Mouse (Mus musculus) limb, embryonic 11.5 days (tissue): ENCODE measurements around the gene Rps29. TPM values are rescaled to one million over a fixed set of nuclear protein-coding genes. Genes with fewer than 3 reads are reported as not detected.
"Not testable (repeated sequence)": the region's sequence is repeated elsewhere in the genome, so short reads cannot be mapped to it uniquely, and the experiment has no call there.

ENCODE experiments used
- ATAC-seq: fragments of 200-750 bp; cut with Nextera tagmentation; 2 replicates; pipeline ENCODE4 v1.8.0; 2017; ENCODE audit warnings: low read depth; ENCODE audit not compliant: insufficient number of reproducible peaks, low FRiP score, low TSS enrichment
- DNase-seq: peaks from one replicate; pipeline ENCODE4 v3.0.0-alpha.2; 2015; ENCODE audit warnings: low spot score
- H3K27ac ChIP-seq: fragments of 300-500 bp; sonication (generic); replicated peaks from 2 replicates; pipeline ENCODE4 v1.5.1; 2014; ENCODE audit warnings: low read depth, mild to moderate bottlenecking, low read length
- H3K27me3 ChIP-seq: fragments of 300-500 bp; sonication (generic); 2 replicates; pipeline ENCODE4 v1.6.1; 2014; ENCODE audit warnings: mild to moderate bottlenecking, low read length, mixed read lengths; ENCODE audit not compliant: control insufficient read depth, insufficient read depth
- H3K36me3 ChIP-seq: fragments of 300-500 bp; sonication (generic); 2 replicates; pipeline ENCODE4 v1.6.1; 2014; ENCODE audit warnings: mild to moderate bottlenecking, low read length, moderate library complexity, mixed read lengths; ENCODE audit not compliant: control insufficient read depth, insufficient read depth
- H3K4me1 ChIP-seq: fragments of 300-500 bp; sonication (generic); 2 replicates; pipeline ENCODE4 v1.6.1; 2014; ENCODE audit warnings: low read length, mixed read lengths; ENCODE audit not compliant: control insufficient read depth, insufficient read depth
- H3K4me2 ChIP-seq: fragments of 300-500 bp; sonication (generic); 2 replicates; pipeline ENCODE4 v1.6.1; 2014; ENCODE audit warnings: low read depth, mild to moderate bottlenecking, moderate library complexity; ENCODE audit not compliant: severe bottlenecking
- H3K4me3 ChIP-seq: fragments of 300-500 bp; sonication (generic); 2 replicates; pipeline ENCODE4 v1.5.1; 2014; ENCODE audit warnings: low read depth, low read length
- H3K9ac ChIP-seq: fragments of 300-500 bp; sonication (generic); 2 replicates; pipeline ENCODE4 v1.6.1; 2014; ENCODE audit warnings: mild to moderate bottlenecking, low read length
- H3K9me3 ChIP-seq: fragments of 300-500 bp; sonication (generic); 2 replicates; pipeline ENCODE4 v1.6.1; 2016; ENCODE audit warnings: low read length; ENCODE audit not compliant: control insufficient read depth
- WGBS: fragments of 180-500 bp; shearing (Covaris S2); extraction: QIAGEN DNeasy Blood & Tissue Kit; methylation state at CpG from one replicate; pipeline ENCODE4 v1.1.7; 2014; 5-methylcytosine and 5-hydroxymethylcytosine counted together
- polyA plus RNA-seq: library from polyadenylated mRNA; unstranded; fragments of >200 nt; fragmentation: Nextera tagmentation; extraction: Ambion mirVana; gene quantifications from 2 replicates; pipeline ENCODE4 v1.2.1, GENCODE M21; 2014

The Rps29 gene
- polyA plus RNA-seq, result 1,587 and 1,677 TPM in 2 replicates

DNA sequence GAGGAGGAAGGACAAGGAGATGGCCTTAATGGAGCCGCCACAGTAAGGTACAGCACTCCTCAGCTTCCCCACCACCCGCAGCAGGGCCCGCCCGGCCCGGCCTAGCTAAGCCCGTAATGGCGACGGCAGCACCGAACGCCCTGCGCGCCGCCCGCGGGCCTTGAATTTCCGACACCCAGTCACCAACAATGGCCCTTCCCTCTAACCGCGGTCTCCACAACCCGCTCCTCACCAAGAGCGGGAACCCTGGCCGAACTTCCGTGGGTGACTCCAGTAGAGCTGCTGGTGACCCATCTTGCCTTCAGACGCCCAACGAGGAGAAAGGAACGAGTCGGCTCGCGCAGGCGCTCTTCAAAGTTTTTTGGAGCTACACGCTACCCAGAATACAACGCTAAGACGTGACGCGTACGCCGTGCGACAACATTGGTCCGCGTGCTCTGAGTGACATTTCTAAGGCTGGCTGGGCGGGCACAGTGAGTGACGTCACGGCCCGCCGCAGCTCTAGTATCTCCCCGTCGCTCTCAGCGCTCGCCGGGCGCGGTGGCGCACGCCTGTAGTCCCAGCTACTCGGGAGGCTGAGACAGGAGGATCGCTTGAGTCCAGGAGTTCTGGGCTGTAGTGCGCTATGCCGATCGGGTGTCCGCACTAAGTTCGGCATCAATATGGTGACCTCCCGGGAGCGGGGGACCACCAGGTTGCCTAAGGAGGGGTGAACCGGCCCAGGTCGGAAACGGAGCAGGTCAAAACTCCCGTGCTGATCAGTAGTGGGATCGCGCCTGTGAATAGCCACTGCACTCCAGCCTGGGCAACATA lies at the start of gene Rps29:
Rps29 (minus strand) TSS at position 422 of the 813 bp plus-strand sequence.
- H3K4me2 ChIP-seq, result peak within 1 kb of the TSS; percentile 68
- H3K4me3 ChIP-seq, result peak within 1 kb of the TSS; percentile 77
- DNase-seq (peak; percentile 99), ATAC-seq (peak; percentile 99)
- WGBS, result under 1% methylated on average over 57 of the region's 68 CpGs
- not testable (repeated sequence) for H3K4me1 ChIP-seq, H3K27me3 ChIP-seq, H3K9me3 ChIP-seq, H3K36me3 ChIP-seq
- H3K27ac ChIP-seq, result peak within 1 kb of the TSS; percentile 90
- peak within 1 kb of the TSS; percentile 93 for H3K9ac ChIP-seq

DNA sequence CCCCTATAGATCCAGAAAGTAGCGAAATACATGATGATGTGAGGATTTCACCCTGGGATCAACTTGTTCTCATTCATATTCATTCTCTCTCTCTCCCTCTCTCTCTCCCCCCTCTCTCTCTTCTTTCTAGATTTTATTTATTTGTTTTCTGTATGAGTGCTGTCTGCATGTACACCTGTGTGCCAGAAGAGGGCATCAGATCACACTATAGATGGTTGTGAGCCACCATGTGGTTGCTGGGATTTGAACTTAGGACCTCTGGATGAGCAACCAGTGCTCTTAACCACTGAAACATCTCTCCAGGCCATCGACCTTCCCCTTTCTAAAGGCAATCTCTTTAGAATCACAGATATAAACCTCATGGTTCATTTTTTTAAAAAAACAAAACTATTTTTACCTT lies 49.5 kb upstream of the Rps29 start:
- no peak overlapping the region for H3K27ac ChIP-seq
- WGBS, result 84% methylated on average over 2 of the region's 2 CpGs
- no peaks in the 10 kb centered on the region for H3K27me3 ChIP-seq
- H3K9me3 ChIP-seq, result no peaks in the 10 kb centered on the region
- H3K36me3 ChIP-seq, result peaks cover 15% of the 10 kb centered on the region
- no peaks in the 10 kb centered on the region for H3K4me1 ChIP-seq
- no peak for ATAC-seq
- H3K4me3 ChIP-seq, result no peak overlapping the region
- H3K4me2 ChIP-seq, result no peak overlapping the region
- H3K9ac ChIP-seq, result no peak overlapping the region
- no peak for DNase-seq

DNA sequence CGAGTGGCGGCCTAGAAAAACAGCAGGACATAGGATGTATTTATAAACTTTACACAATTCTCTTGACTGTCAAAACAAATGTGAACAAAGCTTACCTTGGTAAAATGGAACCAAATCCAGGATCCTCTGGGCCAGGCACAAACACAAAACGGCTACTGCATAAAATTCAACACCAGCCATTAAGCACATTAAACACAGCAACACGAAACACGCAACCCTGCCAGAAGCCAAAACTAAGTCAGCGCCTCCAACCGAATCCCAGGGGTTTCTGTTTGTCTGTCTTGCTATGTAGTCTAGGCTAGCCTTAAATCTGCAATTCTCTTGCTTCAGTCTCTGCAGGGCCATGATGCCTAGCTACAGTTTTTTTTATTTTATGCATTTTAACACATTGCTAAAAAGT lies 48.9 kb upstream of the Rps29 start:
- H3K4me2 ChIP-seq, result no peak overlapping the region
- H3K4me1 ChIP-seq, result no peaks in the 10 kb centered on the region
- no peak for ATAC-seq
- no peak for DNase-seq
- no peaks in the 10 kb centered on the region for H3K9me3 ChIP-seq
- no peak overlapping the region for H3K9ac ChIP-seq
- no peaks in the 10 kb centered on the region for H3K27me3 ChIP-seq
- H3K36me3 ChIP-seq, result peaks cover 15% of the 10 kb centered on the region
- 94% methylated on average over 7 of the region's 7 CpGs for WGBS
- no peak overlapping the region for H3K4me3 ChIP-seq
- no peak overlapping the region for H3K27ac ChIP-seq

DNA sequence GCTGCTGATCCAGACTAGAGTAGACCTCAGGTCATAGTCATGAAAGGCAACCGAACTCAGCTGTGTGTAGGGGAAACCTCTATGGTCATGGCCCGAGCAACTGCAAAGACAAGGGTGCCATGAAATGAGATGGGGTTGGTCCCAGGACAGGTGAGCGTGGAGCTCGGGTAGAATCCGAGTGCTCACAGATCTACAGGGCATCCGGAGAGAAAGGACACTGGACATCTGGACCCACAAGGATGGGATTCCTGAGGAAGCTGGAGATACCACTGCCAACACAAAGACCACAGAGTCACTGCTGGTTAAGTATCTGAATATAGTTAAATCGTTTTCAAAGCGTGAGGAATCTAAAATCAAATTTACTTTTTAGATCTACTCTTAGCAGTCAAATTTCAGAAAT lies 48.4 kb upstream of the Rps29 start:
- Histone ChIP-seq H3K36me3 (peaks cover 14% of the 10 kb centered on the region), H3K27me3 (no peaks in the 10 kb centered on the region), H3K9ac (no peak overlapping the region), H3K27ac (no peak overlapping the region), H3K9me3 (no peaks in the 10 kb centered on the region), H3K4me3 (no peak overlapping the region), H3K4me1 (no peaks in the 10 kb centered on the region), H3K4me2 (no peak overlapping the region)
- 92% methylated on average over 8 of the region's 8 CpGs for WGBS
- DNase-seq, result no peak
- ATAC-seq, result no peak

DNA sequence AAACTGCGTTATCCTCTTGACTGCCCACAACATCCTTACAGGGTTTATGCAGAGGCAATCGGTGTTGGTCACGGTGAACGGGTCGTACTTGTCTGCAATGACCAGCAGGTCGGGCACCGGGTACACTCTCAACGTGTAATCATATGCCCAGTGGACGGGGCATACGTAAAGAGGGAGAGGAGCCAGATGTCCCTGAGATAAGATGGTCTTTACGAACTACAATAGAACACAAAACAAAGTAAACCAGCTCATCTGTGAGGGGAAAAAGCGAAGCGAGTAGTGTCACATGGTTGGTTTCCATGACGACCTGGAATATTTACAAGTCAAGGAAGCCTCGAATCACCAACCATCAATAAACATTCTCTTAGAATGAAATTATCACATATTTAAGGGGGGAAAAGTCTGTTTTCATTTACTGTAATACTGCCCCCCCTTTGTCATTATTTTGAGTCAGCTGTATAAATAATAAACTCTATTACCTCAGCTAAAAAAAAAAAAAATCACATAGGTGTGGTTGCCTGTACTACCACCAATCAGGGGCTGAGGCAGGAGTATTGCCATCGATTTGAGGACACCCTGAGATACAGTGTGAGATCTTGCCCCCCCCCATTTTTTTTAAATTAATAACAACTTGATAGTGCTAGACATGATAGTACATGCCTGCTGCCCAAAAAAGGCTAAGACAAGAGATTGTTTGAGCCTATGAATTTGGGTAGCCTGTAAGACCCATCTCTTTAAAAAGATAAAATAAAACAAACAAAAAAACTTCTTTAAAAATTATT lies 45.3 kb upstream of the Rps29 start, which contains the start of gene Gm49384:
Gm49384 (minus strand) TSS at position 216 of the 782 bp plus-strand sequence.
- no peak within 1 kb of the TSS for H3K9ac ChIP-seq
- DNase-seq (no peak), ATAC-seq (no peak)
- no peaks in the 10 kb centered on the region for H3K27me3 ChIP-seq
- no peak within 1 kb of the TSS for H3K27ac ChIP-seq
- 91% methylated on average over 16 of the region's 16 CpGs for WGBS
- no peak within 1 kb of the TSS for H3K4me2 ChIP-seq
- H3K4me1 ChIP-seq, result no peaks in the 10 kb centered on the region
- peaks cover 14% of the 10 kb centered on the region; the same call in 1 of the 2 replicates for H3K36me3 ChIP-seq
- H3K4me3 ChIP-seq, result no peak within 1 kb of the TSS
- H3K9me3 ChIP-seq, result no peaks in the 10 kb centered on the region

DNA sequence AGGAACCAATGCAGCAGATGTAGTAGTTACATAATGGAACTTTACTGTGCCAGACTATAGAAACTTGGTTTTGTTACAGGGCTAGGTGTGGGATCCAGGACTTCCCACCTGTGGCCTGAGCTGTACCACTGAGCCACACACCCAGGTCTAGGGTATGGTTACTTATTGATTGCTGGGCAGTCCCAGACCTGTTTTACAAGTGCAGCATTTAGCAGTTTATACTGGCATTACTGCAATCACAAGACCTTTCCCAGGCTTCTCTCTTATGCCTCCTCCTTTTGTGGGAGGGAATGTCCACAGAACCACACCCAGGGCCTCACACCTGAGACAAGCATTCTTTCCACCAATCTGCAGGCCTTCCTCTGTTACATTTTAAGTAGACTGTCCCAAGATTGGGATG lies 40.0 kb upstream of the Rps29 start:
- no peak overlapping the region; the same call in 1 of the 2 replicates for H3K4me3 ChIP-seq

DNA sequence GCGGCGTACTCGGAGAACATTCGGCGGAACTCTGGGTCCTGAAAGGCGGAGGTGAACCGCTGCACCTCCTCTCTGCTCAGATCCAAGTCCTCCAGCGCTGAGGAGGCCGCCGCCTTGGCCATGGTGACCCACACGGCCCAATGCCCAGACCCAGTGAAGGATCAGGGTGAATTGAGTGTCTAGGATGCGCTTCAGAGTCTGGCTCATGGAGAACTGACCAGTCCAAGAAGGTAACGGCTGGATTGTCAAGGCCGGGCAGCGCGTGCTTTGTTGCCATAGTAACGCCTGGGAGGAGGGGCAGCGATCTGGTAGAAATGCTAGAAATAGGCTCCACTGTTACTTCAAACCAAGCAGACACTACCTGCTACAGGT lies 39.2 kb upstream of the Rps29 start, which contains the start of gene Dnaaf2:
Dnaaf2 (minus strand) TSS at position 266 of the 372 bp plus-strand sequence.
- peaks cover 5% of the 10 kb centered on the region; the same call in 1 of the 2 replicates for H3K36me3 ChIP-seq
- peak within 1 kb of the TSS; percentile 90 for H3K9ac ChIP-seq
- under 1% methylated on average over 18 of the region's 18 CpGs for WGBS
- peaks cover 4% of the 10 kb centered on the region; the same call in 1 of the 2 replicates for H3K4me1 ChIP-seq
- H3K9me3 ChIP-seq, result no peaks in the 10 kb centered on the region
- peak within 1 kb of the TSS; percentile 94 for H3K4me2 ChIP-seq
- peak within 1 kb of the TSS; percentile 78 for H3K27ac ChIP-seq
- DNase-seq (peak; percentile 87), ATAC-seq (peak; percentile 18)
- H3K27me3 ChIP-seq, result no peaks in the 10 kb centered on the region
- peak within 1 kb of the TSS; percentile 98 for H3K4me3 ChIP-seq

More for the DNA sequence above, 40.0 kb upstream of the Rps29 start:
- Histone ChIP-seq H3K4me2 (no peak overlapping the region), H3K4me1 (peaks cover 4% of the 10 kb centered on the region; the same call in 1 of the 2 replicates), H3K27ac (no peak overlapping the region), H3K9me3 (no peaks in the 10 kb centered on the region), H3K9ac (no peak overlapping the region), H3K27me3 (no peaks in the 10 kb centered on the region), H3K36me3 (peaks cover 7% of the 10 kb centered on the region; the same call in 1 of the 2 replicates)
- DNase-seq (no peak), ATAC-seq (no peak)

DNA sequence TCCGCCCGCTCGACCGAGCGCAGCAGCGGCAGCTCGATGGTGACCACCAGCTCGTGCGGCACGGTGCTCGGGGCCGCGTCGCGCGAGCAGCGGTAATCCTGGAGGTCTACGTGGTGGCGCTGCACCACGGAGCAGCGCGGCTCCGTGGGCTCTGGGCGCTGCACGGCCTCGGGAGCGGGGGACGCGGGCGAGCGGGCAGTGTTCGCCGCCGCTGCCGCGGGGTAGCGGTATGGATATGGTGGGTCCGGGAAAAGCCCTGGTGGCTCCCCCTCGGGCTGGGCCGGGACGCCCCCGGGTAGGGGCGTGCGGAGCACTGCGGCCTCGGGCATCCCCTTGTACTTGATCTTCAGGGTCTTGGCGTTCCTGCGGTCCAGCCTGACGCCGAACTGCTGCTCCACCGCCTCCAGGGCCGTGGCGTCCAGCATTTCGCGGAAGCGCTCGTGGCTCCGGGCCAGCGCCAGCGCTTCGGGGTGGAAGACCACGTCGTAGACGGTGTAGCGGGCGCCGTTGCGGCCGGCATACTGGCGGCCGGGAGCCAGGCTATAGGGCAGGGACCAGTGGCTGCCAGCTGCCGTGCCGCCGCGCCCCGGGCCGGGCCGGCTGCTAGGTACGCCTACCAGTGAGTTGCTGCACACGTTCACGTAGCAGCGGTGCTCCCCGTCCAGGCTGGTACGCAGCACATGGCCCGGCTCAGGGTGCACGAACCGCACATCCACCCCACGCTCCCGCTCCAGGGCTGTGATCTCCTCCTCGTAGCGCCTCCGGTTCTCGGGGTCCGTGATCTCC lies 38.6 kb upstream of the Rps29 start:
- 1% methylated on average over 91 of the region's 94 CpGs for WGBS
- peak overlapping the region; percentile 78 for H3K27ac ChIP-seq

More for the DNA sequence above, 38.6 kb upstream of the Rps29 start:
- Histone ChIP-seq H3K4me3 (peak overlapping the region; percentile 98), H3K36me3 (peaks cover 5% of the 10 kb centered on the region; the same call in 1 of the 2 replicates), H3K9ac (peak overlapping the region; percentile 90), H3K4me2 (peak overlapping the region; percentile 94), H3K9me3 (no peaks in the 10 kb centered on the region), H3K4me1 (peaks cover 4% of the 10 kb centered on the region; the same call in 1 of the 2 replicates), H3K27me3 (no peaks in the 10 kb centered on the region)
- DNase-seq, result peak; percentile 64
- peak; percentile 78 for ATAC-seq
